Mouse (Mus musculus): ENCODE measurements at regions not wholly inside any gene's neighbourhood (a gene's known extent, or its start where the extent isn't known, plus 50 kb on each side); places are given as distances from the start of the nearest gene placed in this dataset.

- TF ChIP-seq CTCF (IDR thresholded peaks at IDR 0.05; ENCODE audit: low read depth), result no peak
- TF ChIP-seq EP300 (optimal IDR thresholded peaks at IDR 0.05), result no peak
- Histone ChIP-seq H3K27ac (replicated peaks) (no peak overlapping the region), H3K9ac (ENCODE audit: low read length) (no peak overlapping the region), H3K9me3 (ENCODE audit: control insufficient read depth, low read length) (no peaks in the 10 kb centered on the region), H3K4me2 (replicated peaks; ENCODE audit: low read depth) (no peak overlapping the region), H3K4me3 (ENCODE audit: low read depth, low read length) (no peak overlapping the region), H3K4me1 (replicated peaks; ENCODE audit: control insufficient read depth, insufficient read depth) (no peaks in the 10 kb centered on the region), H3K36me3 (ENCODE audit: control insufficient read depth, insufficient read depth, low read length) (no peaks in the 10 kb centered on the region), H3K27me3 (ENCODE audit: control insufficient read depth, insufficient read depth, low read length) (no peaks in the 10 kb centered on the region)
- DNase-seq (ENCODE audit: low spot score), result no peak
- ATAC-seq (ENCODE audit: low FRiP score, low TSS enrichment), result no peak
These were observed 214.0 kb upstream of the Nampt start for GRCm38 (mm10) chr12:32605353-32605752.

- no peak for DNase-seq (ENCODE audit: low spot score)
- Histone ChIP-seq H3K4me1 (replicated peaks; ENCODE audit: control insufficient read depth, insufficient read depth) (no peaks in the 10 kb centered on the region), H3K9me3 (ENCODE audit: control insufficient read depth, low read length) (no peaks in the 10 kb centered on the region), H3K4me3 (ENCODE audit: low read depth, low read length) (no peak overlapping the region), H3K27ac (replicated peaks) (no peak overlapping the region), H3K36me3 (ENCODE audit: control insufficient read depth, insufficient read depth, low read length) (no peaks in the 10 kb centered on the region), H3K4me2 (replicated peaks; ENCODE audit: low read depth) (no peak overlapping the region), H3K27me3 (ENCODE audit: control insufficient read depth, insufficient read depth, low read length) (no peaks in the 10 kb centered on the region), H3K9ac (ENCODE audit: low read length) (no peak overlapping the region)
- TF ChIP-seq CTCF (IDR thresholded peaks at IDR 0.05; ENCODE audit: low read depth) (no peak), EP300 (optimal IDR thresholded peaks at IDR 0.05) (no peak)
- no peak for ATAC-seq (ENCODE audit: low FRiP score, low TSS enrichment)
- 28% methylated on average over 3 of the region's 3 CpGs for WGBS
These were observed 204.3 kb upstream of the Nampt start for GRCm38 (mm10) chr12:32615000-32615399.

DNA sequence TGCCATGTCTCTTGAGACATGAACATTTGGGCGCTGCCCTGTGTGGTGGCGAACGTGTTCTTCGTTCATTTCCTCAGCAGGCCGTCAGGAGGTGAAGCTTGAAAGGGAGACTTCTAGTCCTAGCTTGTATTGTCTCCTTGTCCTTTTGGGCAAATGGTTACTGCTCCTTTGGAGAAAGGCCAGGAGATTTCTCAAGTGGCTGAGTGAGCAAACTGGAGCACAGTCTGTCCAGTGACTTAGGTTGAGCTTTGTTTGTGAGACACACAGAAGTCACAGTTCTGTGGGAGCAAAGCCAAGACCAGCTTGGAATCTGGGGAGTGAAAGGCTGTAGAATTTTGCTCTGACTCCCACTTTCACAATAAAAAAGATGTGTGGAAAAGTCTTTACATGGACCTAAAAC, 203.3 kb upstream of the Nampt start:
- TF ChIP-seq CTCF (IDR thresholded peaks at IDR 0.05; ENCODE audit: low read depth) (no peak), EP300 (optimal IDR thresholded peaks at IDR 0.05) (no peak)
- no peaks in the 10 kb centered on the region for H3K9me3 ChIP-seq (ENCODE audit: control insufficient read depth, low read length)
- no peaks in the 10 kb centered on the region for H3K4me1 ChIP-seq (replicated peaks; ENCODE audit: control insufficient read depth, insufficient read depth)
- ATAC-seq (ENCODE audit: low FRiP score, low TSS enrichment) (no peak), DNase-seq (ENCODE audit: low spot score) (no peak)
- no peak overlapping the region for H3K4me3 ChIP-seq (ENCODE audit: low read depth, low read length)
- no peaks in the 10 kb centered on the region for H3K36me3 ChIP-seq (ENCODE audit: control insufficient read depth, insufficient read depth, low read length)
- 86% methylated on average over 5 of the region's 5 CpGs for WGBS
- H3K27ac ChIP-seq (replicated peaks), result no peak overlapping the region
- no peak overlapping the region for H3K9ac ChIP-seq (ENCODE audit: low read length)
- H3K4me2 ChIP-seq (replicated peaks; ENCODE audit: low read depth), result no peak overlapping the region
- no peaks in the 10 kb centered on the region for H3K27me3 ChIP-seq (ENCODE audit: control insufficient read depth, insufficient read depth, low read length)

GRCm38 (mm10) chr12:32617031-32617430, 202.3 kb upstream of the Nampt start:
- TF ChIP-seq CTCF (IDR thresholded peaks at IDR 0.05; ENCODE audit: low read depth) (no peak), EP300 (optimal IDR thresholded peaks at IDR 0.05) (no peak)
- Histone ChIP-seq H3K4me2 (replicated peaks; ENCODE audit: low read depth) (no peak overlapping the region), H3K9ac (ENCODE audit: low read length) (no peak overlapping the region), H3K4me3 (ENCODE audit: low read depth, low read length) (no peak overlapping the region), H3K27ac (replicated peaks) (no peak overlapping the region), H3K9me3 (ENCODE audit: control insufficient read depth, low read length) (no peaks in the 10 kb centered on the region), H3K36me3 (ENCODE audit: control insufficient read depth, insufficient read depth, low read length) (no peaks in the 10 kb centered on the region), H3K4me1 (replicated peaks; ENCODE audit: control insufficient read depth, insufficient read depth) (no peaks in the 10 kb centered on the region), H3K27me3 (ENCODE audit: control insufficient read depth, insufficient read depth, low read length) (no peaks in the 10 kb centered on the region)
- 56% methylated on average over 1 of the region's 1 CpGs for WGBS
- DNase-seq (ENCODE audit: low spot score) (no peak), ATAC-seq (ENCODE audit: low FRiP score, low TSS enrichment) (no peak)

GRCm38 (mm10) chr12:32619830-32620229, 199.5 kb upstream of the Nampt start:
- no peak overlapping the region for H3K27ac ChIP-seq (replicated peaks)
- no peaks in the 10 kb centered on the region for H3K27me3 ChIP-seq (ENCODE audit: control insufficient read depth, insufficient read depth, low read length)
- no peaks in the 10 kb centered on the region for H3K4me1 ChIP-seq (replicated peaks; ENCODE audit: control insufficient read depth, insufficient read depth)
- no peak overlapping the region for H3K9ac ChIP-seq (ENCODE audit: low read length)
- WGBS, result 76% methylated on average over 4 of the region's 4 CpGs
- H3K4me3 ChIP-seq (ENCODE audit: low read depth, low read length), result no peak overlapping the region
- ATAC-seq (ENCODE audit: low FRiP score, low TSS enrichment), result no peak
- H3K4me2 ChIP-seq (replicated peaks; ENCODE audit: low read depth), result no peak overlapping the region
- no peaks in the 10 kb centered on the region for H3K36me3 ChIP-seq (ENCODE audit: control insufficient read depth, insufficient read depth, low read length)
- H3K9me3 ChIP-seq (ENCODE audit: control insufficient read depth, low read length), result no peaks in the 10 kb centered on the region
- TF ChIP-seq CTCF (IDR thresholded peaks at IDR 0.05; ENCODE audit: low read depth), result no peak
- no peak for TF ChIP-seq EP300 (optimal IDR thresholded peaks at IDR 0.05)
- DNase-seq (ENCODE audit: low spot score), result no peak

DNA sequence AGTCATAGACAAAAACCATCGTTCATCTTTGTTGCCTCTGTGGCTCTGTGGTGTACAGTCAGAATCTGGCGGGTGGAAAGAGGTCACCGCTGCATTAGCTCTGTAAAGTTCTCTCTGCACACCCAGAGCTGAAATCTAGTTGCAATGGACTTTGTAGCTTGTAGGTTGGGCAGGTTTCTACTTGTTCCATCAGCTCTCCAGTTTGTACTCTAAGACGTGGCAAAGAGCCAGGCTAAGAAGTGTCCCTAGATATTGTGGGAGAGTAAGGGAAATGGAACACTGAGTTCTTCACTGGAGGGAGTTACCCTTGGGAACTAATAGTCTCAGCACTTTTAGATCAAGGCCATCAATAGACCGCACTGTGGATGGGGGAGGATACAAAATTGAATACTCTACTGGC, 197.6 kb upstream of the Nampt start:
- DNase-seq (ENCODE audit: low spot score), result no peak
- H3K9ac ChIP-seq (ENCODE audit: low read length), result no peak overlapping the region
- peak; percentile 15; the same call in 1 of the 2 replicates for ATAC-seq (ENCODE audit: low FRiP score, low TSS enrichment)
- H3K36me3 ChIP-seq (ENCODE audit: control insufficient read depth, insufficient read depth, low read length), result no peaks in the 10 kb centered on the region
- H3K9me3 ChIP-seq (ENCODE audit: control insufficient read depth, low read length), result no peaks in the 10 kb centered on the region
- WGBS, result 78% methylated on average over 5 of the region's 5 CpGs
- no peak for TF ChIP-seq EP300 (optimal IDR thresholded peaks at IDR 0.05)
- no peak for TF ChIP-seq CTCF (IDR thresholded peaks at IDR 0.05; ENCODE audit: low read depth)
- no peaks in the 10 kb centered on the region for H3K27me3 ChIP-seq (ENCODE audit: control insufficient read depth, insufficient read depth, low read length)
- H3K4me1 ChIP-seq (replicated peaks; ENCODE audit: control insufficient read depth, insufficient read depth), result no peaks in the 10 kb centered on the region
- H3K4me2 ChIP-seq (replicated peaks; ENCODE audit: low read depth), result no peak overlapping the region
- no peak overlapping the region for H3K27ac ChIP-seq (replicated peaks)
- H3K4me3 ChIP-seq (ENCODE audit: low read depth, low read length), result no peak overlapping the region

Data from stomach, postnatal 0 days (tissue).